Mouse (Mus musculus) MN1 (cell line): ENCODE measurements around the gene Fhl3.
A peak's percentile ranks its signal among the peaks of the same experiment; 100 is the strongest.
"Not testable (repeated sequence)": the region's sequence is repeated elsewhere in the genome, so short reads cannot be mapped to it uniquely, and the experiment has no call there.

Experiments
- DNase-seq: peaks from one replicate; pipeline ENCODE4 v3.0.0-alpha.2; 2016; ENCODE audit warnings: low spot score

Fhl3 gene

DNA sequence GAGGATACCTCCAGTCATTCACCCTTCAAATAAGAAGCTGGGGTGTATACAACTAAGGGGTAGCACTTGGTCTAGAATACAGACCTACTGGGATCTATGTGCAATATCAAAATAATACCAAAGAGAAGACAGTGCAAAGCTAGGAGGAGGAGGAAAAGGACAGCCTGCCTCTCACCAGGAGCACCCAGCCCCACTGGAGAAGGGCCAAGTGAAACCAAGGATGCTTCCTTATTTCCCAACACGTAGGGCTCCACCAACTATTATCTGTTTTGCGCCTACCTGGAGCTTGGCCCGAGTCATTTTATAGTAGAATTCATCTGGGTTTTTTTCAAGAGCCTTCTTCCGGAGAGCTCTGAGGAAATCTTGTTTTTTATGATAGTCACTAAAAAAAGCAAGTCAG is 17.0 kb upstream of the Fhl3 start:
- no peak for DNase-seq

GRCm38 (mm10) chr4:124685004-124685403 is 15.5 kb upstream of the Fhl3 start:
- DNase-seq, result no peak

- no peak for DNase-seq
Measured at GRCm38 (mm10) chr4:124685453-124685852, 15.0 kb upstream of the Fhl3 start.

GRCm38 (mm10) chr4:124685897-124686402 is 14.6 kb upstream of the Fhl3 start:
- no peak for DNase-seq

GRCm38 (mm10) chr4:124691455-124691854 is 9.0 kb upstream of the Fhl3 start:
- no peak for DNase-seq

GRCm38 (mm10) chr4:124692416-124692861 is 8.1 kb upstream of the Fhl3 start:
- no peak for DNase-seq

DNA sequence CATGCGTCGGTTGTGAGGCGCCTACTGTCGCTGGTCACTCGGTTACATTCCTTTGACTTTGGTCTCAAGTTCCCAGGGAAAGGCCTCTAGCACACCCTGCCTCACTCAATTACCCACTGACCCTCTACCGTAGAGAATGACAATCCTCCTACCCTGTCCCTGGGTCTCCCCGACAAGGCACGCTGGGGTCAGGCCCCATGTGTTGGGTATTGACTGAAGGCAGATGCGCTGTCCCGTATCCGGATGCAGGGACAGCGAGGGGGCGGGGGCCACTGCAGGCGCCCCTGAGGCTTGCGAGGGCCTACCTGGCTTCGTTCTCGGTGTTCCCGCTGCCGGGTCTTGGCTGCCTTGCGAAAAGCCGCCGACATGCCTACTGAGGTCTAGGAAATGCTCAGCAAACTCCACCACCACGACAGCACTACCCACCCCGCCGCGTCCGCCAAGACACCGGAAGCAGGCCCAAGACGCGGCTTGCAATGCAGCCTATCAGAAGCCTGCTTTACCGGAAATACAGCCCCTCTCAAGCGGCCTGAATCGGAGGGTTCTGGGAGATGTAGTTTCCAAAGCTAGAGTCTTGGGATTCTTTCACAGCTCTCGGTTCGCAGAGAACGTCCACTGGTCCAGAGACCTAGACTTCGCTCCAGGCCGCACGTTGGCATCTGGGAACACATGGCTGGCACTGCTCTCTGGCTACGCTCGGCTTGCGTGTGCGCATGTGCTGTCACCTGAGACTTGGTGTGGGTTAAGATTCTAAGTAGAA is 7.2 kb upstream of the Fhl3 start, which contains the start of gene Utp11:
Gene Utp11, minus strand, starts transcription at position 466 of the 760 bp plus-strand sequence.
- DNase-seq, result peak; percentile 94

DNA sequence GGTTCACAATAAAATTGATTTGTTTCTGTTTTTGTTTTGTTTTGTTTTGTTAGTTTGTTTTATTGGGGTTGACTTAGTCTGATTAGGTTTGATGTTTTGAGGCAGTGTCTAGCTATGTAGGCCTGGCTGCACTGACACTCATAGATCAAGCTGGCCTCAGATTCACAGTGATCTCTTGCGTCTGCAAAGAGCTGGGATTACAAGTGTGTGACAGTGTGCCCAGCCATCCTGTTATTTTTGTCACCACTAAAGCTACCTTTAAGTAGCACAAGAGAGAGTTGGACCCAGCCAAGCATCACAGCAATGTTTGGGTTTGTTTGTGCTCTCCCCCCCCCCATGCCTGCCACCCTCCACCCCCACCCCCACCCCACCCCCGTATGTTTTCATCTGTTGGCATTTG is 5.9 kb upstream of the Fhl3 start:
- DNase-seq, result no peak

DNA sequence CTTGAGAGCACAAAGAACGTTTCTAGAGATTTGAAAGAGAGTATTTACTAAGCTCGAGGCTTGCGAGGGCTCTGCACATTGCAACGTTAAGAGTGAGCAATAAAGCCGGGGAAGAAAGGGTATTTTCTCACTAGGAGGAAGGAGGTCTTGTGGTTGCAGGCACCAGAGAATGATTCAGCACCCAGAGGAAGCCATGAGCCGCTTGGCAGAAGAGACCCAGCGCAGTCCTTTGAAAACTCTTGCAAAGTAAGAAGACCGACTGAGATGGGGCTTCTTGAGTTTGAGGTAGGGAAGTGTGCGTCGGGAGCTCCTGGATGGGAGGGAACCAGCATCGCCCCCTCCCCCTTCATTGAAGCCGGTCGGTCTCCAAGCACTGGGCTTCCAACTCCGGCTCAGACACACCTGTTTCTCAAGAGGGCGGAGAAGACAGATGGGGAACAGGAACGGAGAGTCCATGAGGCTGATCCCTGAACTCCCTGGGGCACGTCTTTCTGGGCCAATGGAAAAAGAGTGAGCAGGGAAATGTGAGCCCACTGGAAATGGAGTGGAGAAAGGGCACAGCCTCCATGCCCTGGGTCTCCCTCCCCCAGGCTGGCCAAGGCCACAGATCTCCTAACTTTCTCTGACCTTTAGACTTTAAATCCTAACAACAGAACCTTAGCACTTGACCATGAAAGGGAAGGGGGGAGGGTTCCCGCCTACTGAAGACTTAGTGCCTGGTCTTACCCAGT is 4.5 kb upstream of the Fhl3 start:
- no peak for DNase-seq

DNA sequence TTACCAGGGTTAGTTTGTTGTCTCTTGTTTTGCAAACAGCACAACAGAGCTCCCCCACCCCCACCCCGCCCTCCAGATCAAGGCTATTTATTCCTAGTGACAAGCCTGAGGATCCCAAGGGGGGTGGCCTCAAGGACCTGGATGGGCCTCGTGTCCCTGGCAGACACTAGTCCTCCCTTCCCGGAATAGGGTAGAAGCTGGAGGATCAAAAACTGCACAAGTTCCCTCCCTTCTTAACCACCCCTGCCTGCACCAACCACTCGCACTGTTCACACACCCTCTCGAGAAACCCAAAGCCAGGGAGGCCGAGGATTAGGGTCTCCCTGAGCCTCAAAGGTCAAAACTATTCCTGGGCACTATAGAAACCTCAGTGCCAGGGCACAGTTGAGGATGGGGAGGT is 710 bp upstream of the Fhl3 start:
- DNase-seq, result no peak

GRCm38 (mm10) chr4:124701052-124701845 is 748 bp downstream of the Fhl3 start:
- DNase-seq, result no peak

DNA sequence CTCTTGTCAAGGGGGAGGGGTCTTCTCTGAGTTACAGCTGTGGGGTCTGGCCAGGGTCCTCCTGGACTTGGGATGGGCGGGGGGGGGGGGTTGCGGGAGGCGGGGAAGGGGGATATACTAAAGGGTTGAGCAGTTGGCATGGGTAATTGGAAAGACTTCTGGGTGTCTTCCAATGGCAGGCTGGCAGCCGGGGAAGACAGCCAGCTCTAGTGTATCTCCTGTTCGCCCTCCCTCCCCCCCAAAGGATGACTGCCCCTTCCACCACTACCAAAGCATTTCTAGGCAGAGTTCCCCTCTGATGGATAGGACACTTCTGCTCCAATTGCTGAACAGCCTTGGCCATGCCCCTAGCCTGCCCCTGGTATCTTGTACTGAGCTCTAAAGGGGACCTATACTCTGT is 1.4 kb downstream of the Fhl3 start:
- no peak for DNase-seq

- peak; percentile 61 for DNase-seq
Measured at GRCm38 (mm10) chr4:124703406-124703805, 2.9 kb downstream of the Fhl3 start.

DNA sequence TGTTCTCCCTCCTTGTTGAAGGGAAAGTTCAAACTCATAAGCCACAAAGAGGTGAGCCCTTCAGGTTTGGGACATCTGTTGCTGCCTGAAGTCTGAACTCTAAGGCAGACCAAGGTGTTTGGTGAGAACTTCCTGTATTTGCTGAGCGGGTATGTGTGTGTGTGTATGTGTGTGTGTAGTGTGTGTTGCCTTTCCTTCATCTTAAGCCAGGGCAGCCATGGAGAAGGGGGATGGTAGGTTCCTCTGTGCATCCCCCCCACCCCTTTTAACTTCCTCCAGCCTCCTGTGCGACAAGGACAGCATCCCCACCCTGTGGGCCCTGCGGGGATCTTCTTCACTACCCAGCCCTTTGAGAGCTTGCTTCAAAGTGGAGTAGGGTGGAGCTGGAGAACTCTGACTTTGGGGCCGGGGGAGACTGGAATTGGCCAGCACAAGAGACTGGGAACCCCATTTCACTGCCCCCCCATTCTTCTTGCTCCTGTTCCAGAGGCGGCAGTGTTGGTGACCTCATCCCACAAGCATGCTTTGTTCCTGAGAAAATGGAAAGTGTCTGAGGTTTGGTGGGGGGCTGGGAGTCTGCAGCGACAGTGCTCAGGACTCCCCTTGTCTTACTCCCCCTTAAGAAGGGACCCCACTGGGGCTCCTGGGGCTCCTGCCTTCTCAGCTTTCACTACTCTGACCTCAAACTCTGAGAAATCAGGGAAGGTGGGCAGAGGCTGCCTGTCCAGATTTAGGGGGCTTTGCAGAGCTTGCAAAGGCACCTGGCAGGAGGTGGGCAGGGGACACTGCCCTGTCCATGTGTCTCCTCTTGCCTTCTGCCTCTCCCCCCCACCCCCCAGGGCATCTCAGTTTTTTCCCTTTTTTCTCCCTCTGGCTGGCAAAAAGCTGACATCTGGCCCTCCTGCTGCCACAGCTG is 3.6 kb downstream of the Fhl3 start:
- no peak for DNase-seq

DNA sequence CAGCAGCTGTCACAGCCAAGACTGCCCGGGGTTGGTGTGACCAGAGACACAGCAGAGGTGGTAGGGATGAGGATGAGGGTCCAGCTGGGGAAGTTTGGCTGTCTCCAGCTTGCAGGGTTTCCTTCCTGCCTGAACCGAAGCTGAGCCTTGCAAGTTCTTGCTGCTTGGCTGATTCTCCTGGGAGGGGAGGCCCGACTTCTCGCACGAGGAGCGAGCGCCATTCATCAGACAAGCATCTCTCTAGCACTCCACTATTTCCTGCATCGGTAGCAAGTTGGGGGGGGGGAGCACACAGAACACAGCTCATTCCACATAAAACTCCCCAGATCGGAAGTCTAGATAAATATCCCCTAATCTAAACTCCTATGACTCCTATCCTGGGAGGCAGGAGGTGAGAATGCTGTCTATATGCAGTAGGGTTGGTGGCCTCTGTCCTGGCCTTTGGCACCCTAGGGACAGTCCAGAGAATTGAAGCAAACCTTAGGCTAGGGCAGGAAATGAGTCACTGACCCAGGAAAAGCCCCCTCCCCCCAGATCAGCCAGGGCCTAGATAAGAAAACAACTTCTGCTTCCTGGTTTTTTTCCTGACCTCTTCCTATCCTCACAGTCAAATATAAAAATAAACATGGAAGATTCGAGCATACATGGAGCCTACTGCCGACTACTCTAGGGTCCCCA is 4.4 kb downstream of the Fhl3 start:
- no peak for DNase-seq

- DNase-seq, result no peak
Measured at GRCm38 (mm10) chr4:124705661-124706269, 5.3 kb downstream of the Fhl3 start.

DNA sequence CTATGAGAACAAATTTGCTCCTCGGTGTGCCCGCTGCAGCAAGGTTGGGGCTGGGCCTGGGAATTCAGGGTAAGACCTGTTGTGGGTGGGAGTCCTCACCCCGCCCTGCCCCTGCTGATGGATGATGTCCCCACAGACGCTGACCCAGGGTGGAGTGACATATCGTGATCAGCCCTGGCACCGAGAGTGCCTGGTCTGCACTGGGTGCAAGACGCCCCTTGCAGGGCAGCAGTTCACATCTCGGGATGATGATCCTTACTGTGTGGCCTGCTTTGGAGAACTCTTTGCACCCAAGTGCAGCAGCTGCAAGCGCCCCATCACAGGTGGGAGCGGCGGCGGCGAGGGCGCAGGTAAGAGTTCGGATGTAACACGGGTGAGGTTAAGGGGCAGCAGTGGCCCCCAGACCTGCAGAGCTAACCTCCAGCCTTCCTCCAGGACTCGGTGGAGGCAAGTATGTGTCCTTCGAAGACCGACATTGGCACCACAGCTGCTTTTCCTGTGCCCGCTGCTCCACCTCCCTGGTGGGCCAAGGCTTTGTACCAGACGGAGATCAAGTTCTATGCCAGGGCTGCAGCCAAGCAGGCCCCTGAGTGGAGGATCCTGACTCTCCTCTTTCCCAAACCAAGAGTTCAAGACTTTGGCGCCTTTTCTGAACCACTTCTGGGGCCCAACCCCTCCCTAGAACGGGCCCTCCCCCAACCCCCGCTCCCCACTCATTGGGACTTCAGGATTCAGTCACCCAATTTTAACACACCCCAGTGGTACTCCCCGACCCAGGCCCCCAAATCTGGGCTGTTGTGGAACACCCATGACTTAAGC is 7.1 kb downstream of the Fhl3 start:
- not testable (repeated sequence) for DNase-seq

DNA sequence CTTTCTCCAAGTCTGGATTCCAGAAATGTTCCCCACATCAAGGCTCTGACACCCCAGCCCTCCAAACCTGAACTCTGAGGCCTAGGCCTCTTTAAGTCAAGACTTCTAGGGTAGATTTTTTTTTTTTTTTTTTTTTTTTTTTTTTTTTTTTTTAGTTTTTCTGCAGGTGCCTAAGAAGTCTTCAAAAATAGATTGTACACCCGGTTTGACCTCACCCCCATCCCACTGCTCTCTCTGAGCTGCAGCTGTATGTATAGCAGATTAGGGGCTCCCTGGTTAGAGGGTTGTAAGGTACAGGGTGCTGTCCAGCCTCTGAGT is 7.7 kb downstream of the Fhl3 start:
- not testable (repeated sequence) for DNase-seq
